Mouse (Mus musculus): ENCODE data around the gene 4931409K22Rik.
"Not testable (repeated sequence)": the region's sequence is repeated elsewhere in the genome, so short reads cannot be mapped to it uniquely, and the experiment has no call there.

4931409K22Rik gene

GRCm38 (mm10) chr5:24593928-24594327 lies 37.3 kb upstream of the 4931409K22Rik start:
- DNase-seq (ENCODE audit: low read depth, low spot score), result no peak

- no peak for DNase-seq (ENCODE audit: low read depth, low spot score)
Observed at GRCm38 (mm10) chr5:24593230-24593629, 36.6 kb upstream of the 4931409K22Rik start.

- DNase-seq (ENCODE audit: low read depth, low spot score), result no peak
Observed at GRCm38 (mm10) chr5:24592471-24593160, 36.0 kb upstream of the 4931409K22Rik start.

GRCm38 (mm10) chr5:24591796-24592470 lies 35.3 kb upstream of the 4931409K22Rik start:
- DNase-seq (ENCODE audit: low read depth, low spot score), result no peak

GRCm38 (mm10) chr5:24591268-24591721 lies 34.7 kb upstream of the 4931409K22Rik start:
- no peak for DNase-seq (ENCODE audit: low read depth, low spot score)

GRCm38 (mm10) chr5:24589511-24590500 lies 33.2 kb upstream of the 4931409K22Rik start:
- no peak for DNase-seq (ENCODE audit: low read depth, low spot score)

- peak; percentile 22 for DNase-seq (ENCODE audit: low read depth, low spot score)
Observed at GRCm38 (mm10) chr5:24587200-24587577, 30.6 kb upstream of the 4931409K22Rik start.

GRCm38 (mm10) chr5:24586547-24587199 lies 30.1 kb upstream of the 4931409K22Rik start, which contains the start of gene Chpf2:
Gene Chpf2 (plus strand): TSS chr5:24586741.
- peak; percentile 89 for DNase-seq (ENCODE audit: low read depth, low spot score)

- no peak for DNase-seq (ENCODE audit: low read depth, low spot score)
Observed at GRCm38 (mm10) chr5:24586106-24586505, 29.5 kb upstream of the 4931409K22Rik start.

GRCm38 (mm10) chr5:24578109-24578963 lies 21.7 kb upstream of the 4931409K22Rik start:
- no peak for DNase-seq (ENCODE audit: low read depth, low spot score)

GRCm38 (mm10) chr5:24577183-24577929 lies 20.7 kb upstream of the 4931409K22Rik start, which contains the start of gene Abcf2:
Gene Abcf2 (minus strand): TSS chr5:24577467.
- DNase-seq (ENCODE audit: low read depth, low spot score), result peak; percentile 99

GRCm38 (mm10) chr5:24576801-24577182 lies 20.2 kb upstream of the 4931409K22Rik start:
- DNase-seq (ENCODE audit: low read depth, low spot score), result no peak

- DNase-seq (ENCODE audit: low read depth, low spot score), result peak; percentile 16
Observed at GRCm38 (mm10) chr5:24575948-24576347, 19.3 kb upstream of the 4931409K22Rik start.

- DNase-seq (ENCODE audit: low read depth, low spot score), result not testable (repeated sequence)
Observed at GRCm38 (mm10) chr5:24555335-24555734, 1.3 kb downstream of the 4931409K22Rik start.

GRCm38 (mm10) chr5:24553621-24554244 lies 2.9 kb downstream of the 4931409K22Rik start:
- no peak for DNase-seq (ENCODE audit: low read depth, low spot score)

GRCm38 (mm10) chr5:24551317-24551688 lies 5.3 kb downstream of the 4931409K22Rik start:
- DNase-seq (ENCODE audit: low read depth, low spot score), result no peak

GRCm38 (mm10) chr5:24550598-24551316 lies 5.9 kb downstream of the 4931409K22Rik start:
- no peak for DNase-seq (ENCODE audit: low read depth, low spot score)

- DNase-seq (ENCODE audit: low read depth, low spot score), result no peak
Observed at GRCm38 (mm10) chr5:24542643-24543042, 14.0 kb downstream of the 4931409K22Rik start.
